Mouse (Mus musculus): ENCODE data around the gene Eaf1.

GRCm38 (mm10) chr14:31462886-31463285 is 31.3 kb upstream of the Eaf1 start:
- TF ChIP-seq CTCF (IDR thresholded peaks at IDR 0.05; ENCODE audit: low read depth) = no peak
- no peak for TF ChIP-seq EP300 (IDR thresholded peaks at IDR 0.05; ENCODE audit: low read depth)

Measured in liver, postnatal 0 days (tissue).